Mouse (Mus musculus): ENCODE results near the gene Olfr954.

DNA sequence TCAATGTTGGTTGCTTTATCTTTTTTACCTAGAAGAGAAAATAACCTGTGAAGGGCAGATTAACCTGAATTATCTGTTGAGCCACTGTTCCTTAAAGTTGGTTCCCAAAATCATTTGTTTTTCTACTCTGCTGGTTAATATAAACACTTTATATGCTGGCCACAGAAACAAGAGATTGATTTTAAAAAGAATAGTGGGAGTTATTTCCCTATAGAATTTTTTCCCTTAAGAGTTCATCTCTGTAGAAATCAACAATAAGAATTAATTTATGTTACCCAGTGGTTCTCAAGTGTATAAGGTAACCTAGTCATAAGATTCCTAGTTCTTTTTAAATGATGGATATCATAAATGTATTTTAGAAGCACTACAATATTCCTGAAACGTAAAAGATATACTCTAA is 15.3 kb downstream of the Olfr954 start, which contains the start of gene Olfr955:
- TF ChIP-seq EP300 (IDR thresholded peaks at IDR 0.05; ENCODE audit: low read depth) (no peak), CTCF (IDR thresholded peaks at IDR 0.05; ENCODE audit: low read depth) (no peak)
